8 mouse cellular contexts compared by ENCODE assay signal in genomic region chr9:65021887-65022579, GRCm38 (mm10). TPM values are rescaled to one million over a fixed set of nuclear protein-coding genes. Genes with fewer than 3 reads are reported as not detected.
DNase-seq lines count a peak whose midpoint lies in the region; ATAC-seq and TF ChIP-seq lines count a peak whose summit lies in the region.

No protein-coding gene starts in this region.

- H3K27me3 ChIP-seq in heart, embryonic 12.5 days (replicated peaks): no peaks in the 10 kb centered on the region
- H3K27me3 ChIP-seq in E14TG2a.4 (ENCODE audit: insufficient read depth, low read length): peaks cover 18% of the 10 kb centered on the region
- peaks cover 18% of the 10 kb centered on the region for H3K27me3 ChIP-seq in forebrain, embryonic 10.5 days (ENCODE audit: poor library complexity, severe bottlenecking)
- H3K27me3 ChIP-seq in liver, embryonic 12.5 days (replicated peaks): no peaks in the 10 kb centered on the region

- WGBS in heart, embryonic 12.5 days: 21% methylated on average over 9 of the region's 9 CpGs
- 20% methylated on average over 9 of the region's 9 CpGs for WGBS in forebrain, embryonic 10.5 days
- WGBS in liver, embryonic 12.5 days (ENCODE audit: insufficient replicate concordance): 20% methylated on average over 9 of the region's 9 CpGs

- H3K36me3 ChIP-seq in heart, embryonic 12.5 days: no peaks in the 10 kb centered on the region
- H3K36me3 ChIP-seq in E14TG2a.4 (ENCODE audit: insufficient read depth, low read length): no peaks in the 10 kb centered on the region
- no peaks in the 10 kb centered on the region for H3K36me3 ChIP-seq in forebrain, embryonic 10.5 days (replicated peaks)
- no peaks in the 10 kb centered on the region for H3K36me3 ChIP-seq in liver, embryonic 12.5 days

- ATAC-seq in heart, embryonic 12.5 days (ENCODE audit: insufficient number of reproducible peaks, low FRiP score): no peak
- ATAC-seq in liver, embryonic 12.5 days: no peak

- H3K27ac ChIP-seq in heart, embryonic 12.5 days (ENCODE audit: poor library complexity, severe bottlenecking): peak overlapping the region; percentile 57
- peak overlapping the region; percentile 91 for H3K27ac ChIP-seq in forebrain, embryonic 10.5 days
- peak overlapping the region; percentile 72 for H3K27ac ChIP-seq in liver, embryonic 12.5 days

- H3K4me3 ChIP-seq in heart, embryonic 12.5 days: peak overlapping the region; percentile 95
- H3K4me3 ChIP-seq in E14TG2a.4 (replicated peaks; ENCODE audit: low read length): peak overlapping the region; percentile 96
- peak overlapping the region; percentile 74 for H3K4me3 ChIP-seq in forebrain, embryonic 10.5 days
- H3K4me3 ChIP-seq in liver, embryonic 12.5 days: peak overlapping the region; percentile 95

- no peak for DNase-seq in heart, adult 9 months (ENCODE audit: low spot score in 2 of 2)
- DNase-seq in forebrain, embryonic 10.5 days (ENCODE audit: extremely low spot score, low spot score): no peak
- DNase-seq in urinary bladder, postnatal 25 days (ENCODE audit: low spot score): no peak
- no peak for DNase-seq in right cerebral cortex, postnatal 25 days
- DNase-seq in yolk sac, embryonic 10.5 days (ENCODE audit: low spot score): no peak

- H3K4me2 ChIP-seq in heart, embryonic 12.5 days: peak overlapping the region; percentile 89
- peak overlapping the region; percentile 93 for H3K4me2 ChIP-seq in liver, embryonic 12.5 days

- no peaks in the 10 kb centered on the region for H3K9me3 ChIP-seq in heart, embryonic 12.5 days (replicated peaks)
- H3K9me3 ChIP-seq in E14TG2a.4 (ENCODE audit: low read length): no peaks in the 10 kb centered on the region
- no peaks in the 10 kb centered on the region for H3K9me3 ChIP-seq in forebrain, embryonic 10.5 days
- H3K9me3 ChIP-seq in liver, embryonic 12.5 days (replicated peaks): no peaks in the 10 kb centered on the region

- H3K9ac ChIP-seq in heart, embryonic 12.5 days: peak overlapping the region; percentile 93
- H3K9ac ChIP-seq in liver, embryonic 12.5 days: peak overlapping the region; percentile 98

- peaks cover 28% of the 10 kb centered on the region for H3K4me1 ChIP-seq in heart, embryonic 12.5 days (replicated peaks)
- H3K4me1 ChIP-seq in E14TG2a.4 (replicated peaks; ENCODE audit: low read depth, low read length): peaks cover 20% of the 10 kb centered on the region
- H3K4me1 ChIP-seq in forebrain, embryonic 10.5 days: peaks cover 49% of the 10 kb centered on the region
- peaks cover 53% of the 10 kb centered on the region for H3K4me1 ChIP-seq in liver, embryonic 12.5 days

- TF ChIP-seq CTCF in E14TG2a.4 (conservative IDR thresholded peaks at IDR 0.05; ENCODE audit: low read length): no peak

RNA-seq across cellular contexts. Expression of gene Hacd3, which starts 0.5 kb away (rescaled TPM):
- polyA plus RNA-seq in heart, embryonic 12.5 days (2016; fragmentation: Nextera tagmentation; extraction: Ambion mirVana): 62.8 and 64.0 TPM in 2 replicates
- polyA plus RNA-seq in forebrain, embryonic 10.5 days (2016; fragmentation: Nextera tagmentation; extraction: Ambion mirVana): 105 and 112 TPM in 2 replicates
- polyA plus RNA-seq in liver, embryonic 12.5 days (2016; fragmentation: Nextera tagmentation; extraction: Ambion mirVana): 68.3 and 71.9 TPM in 2 replicates

RNA-seq across cellular contexts. Expression of gene Dpp8, which starts 10.2 kb away (rescaled TPM):
- 42.6 and 44.3 TPM in 2 replicates for polyA plus RNA-seq in heart, embryonic 12.5 days (2016; fragmentation: Nextera tagmentation; extraction: Ambion mirVana)
- polyA plus RNA-seq in forebrain, embryonic 10.5 days (2016; fragmentation: Nextera tagmentation; extraction: Ambion mirVana): 39.1 and 46.7 TPM in 2 replicates
- polyA plus RNA-seq in liver, embryonic 12.5 days (2016; fragmentation: Nextera tagmentation; extraction: Ambion mirVana): 31.4 and 32.8 TPM in 2 replicates
